ENCODE assay signal across 8 mouse cellular contexts in genomic region chr1:34866815-34867573, GRCm38 (mm10). TPM values are rescaled to one million over a fixed set of nuclear protein-coding genes. Genes with fewer than 3 reads are reported as not detected.
A peak's percentile ranks its signal among the peaks of the same experiment; 100 is the strongest.
DNase-seq lines count a peak whose midpoint lies in the region; ATAC-seq and TF ChIP-seq lines count a peak whose summit lies in the region.

No protein-coding gene starts in this region.

- H3K9me3 ChIP-seq in limb, embryonic 14.5 days (ENCODE audit: control insufficient read depth, low read length): no peaks in the 10 kb centered on the region
- H3K9me3 ChIP-seq in midbrain, postnatal 0 days (ENCODE audit: low read length): no peaks in the 10 kb centered on the region

- H3K9ac ChIP-seq in limb, embryonic 14.5 days (ENCODE audit: low read depth, low read length, severe bottlenecking): no peak overlapping the region
- H3K9ac ChIP-seq in midbrain, postnatal 0 days (replicated peaks; ENCODE audit: low read length, poor library complexity, severe bottlenecking): no peak overlapping the region

- intact Hi-C loops in gastrocnemius, postnatal 14 days (cut with DNase I; ENCODE audit: low total_unique reads): no loop called here

- no peak for TF ChIP-seq POLR2A in limb, embryonic 14.5 days (IDR thresholded peaks at IDR 0.05; ENCODE audit: borderline replicate concordance, extremely low read depth, insufficient read depth, insufficient read length)

- no peaks in the 10 kb centered on the region for H3K27me3 ChIP-seq in limb, embryonic 14.5 days (ENCODE audit: control insufficient read depth, insufficient read depth, low read length)
- H3K27me3 ChIP-seq in midbrain, postnatal 0 days (ENCODE audit: insufficient read depth, low read length): no peaks in the 10 kb centered on the region

- H3K36me3 ChIP-seq in limb, embryonic 14.5 days (ENCODE audit: control insufficient read depth, insufficient read depth, low read length): peaks cover 8% of the 10 kb centered on the region
- H3K36me3 ChIP-seq in midbrain, postnatal 0 days (ENCODE audit: insufficient read depth, low read length): peaks cover 68% of the 10 kb centered on the region

- no peak overlapping the region for H3K27ac ChIP-seq in limb, embryonic 14.5 days (replicated peaks; ENCODE audit: low read depth, low read length)
- no peak overlapping the region for H3K27ac ChIP-seq in midbrain, postnatal 0 days (ENCODE audit: low read depth, low read length)

- DNase-seq in 3T3-L1 (ENCODE audit: low read depth, low spot score): peak; percentile 95
- DNase-seq in adrenal gland, adult 18-20 months (ENCODE audit: low spot score in 2 of 2): peak; percentile 87 to 90
- DNase-seq in embryo, embryonic 10.5 days (ENCODE audit: low spot score): peak; percentile 93
- DNase-seq in gastrocnemius, postnatal 14 days: peak; percentile 85
- peak; percentile 97 for DNase-seq in kidney, adult 9 months
- DNase-seq in limb, embryonic 14.5 days (ENCODE audit: low spot score): peak; percentile 83
- peak; percentile 93 for DNase-seq in midbrain, postnatal 0 days (ENCODE audit: low spot score)
- peak; percentile 83 to 91 for DNase-seq in spleen, postnatal 14 days (ENCODE audit: low spot score in 2 of 2)

- ATAC-seq in limb, embryonic 14.5 days (ENCODE audit: low FRiP score, low read depth): no peak
- ATAC-seq in midbrain, postnatal 0 days (ENCODE audit: low FRiP score): peak; percentile 79

- no peak overlapping the region for H3K4me3 ChIP-seq in limb, embryonic 14.5 days (replicated peaks; ENCODE audit: low read length)
- H3K4me3 ChIP-seq in midbrain, postnatal 0 days (ENCODE audit: low read depth, low read length): no peak overlapping the region

- TF ChIP-seq CTCF in midbrain, postnatal 0 days (IDR thresholded peaks at IDR 0.05): peak; percentile 96

- H3K4me1 ChIP-seq in limb, embryonic 14.5 days (ENCODE audit: control insufficient read depth, insufficient read depth, low read length): no peaks in the 10 kb centered on the region
- no peaks in the 10 kb centered on the region for H3K4me1 ChIP-seq in midbrain, postnatal 0 days (ENCODE audit: insufficient read depth, low read length)

- no peak overlapping the region for H3K4me2 ChIP-seq in limb, embryonic 14.5 days (replicated peaks; ENCODE audit: low read depth, low read length, severe bottlenecking)
- H3K4me2 ChIP-seq in midbrain, postnatal 0 days (ENCODE audit: low read depth, low read length, poor library complexity, severe bottlenecking): no peak overlapping the region

- 54% methylated on average over 10 of the region's 10 CpGs for WGBS in limb, embryonic 14.5 days
- 58% methylated on average over 10 of the region's 10 CpGs for WGBS in midbrain, postnatal 0 days

RNA-seq across cellular contexts. Expression of gene Plekhb2, which starts 17.2 kb away (rescaled TPM):
- 100 to 1,000 TPM; 162 to 200 TPM for total RNA-seq in adrenal gland, adult 18-20 months (2021)
- total RNA-seq in gastrocnemius, postnatal 14 days (2021): 10 to 100 TPM; 21.8 to 23.8 TPM
- 9.5 and 10.1 TPM in 2 replicates for polyA plus RNA-seq in limb, embryonic 14.5 days (2012; rRNA removed)
- 14.5 and 15.6 TPM in 2 replicates for polyA plus RNA-seq in limb, embryonic 14.5 days (2014; fragmentation: Nextera tagmentation; extraction: Ambion mirVana)
- total RNA-seq in midbrain, postnatal 0 days (2014; rRNA removed): 83.3 and 97.3 TPM in 2 replicates
- polyA plus RNA-seq in midbrain, postnatal 0 days (2015; fragmentation: Nextera tagmentation; extraction: Ambion mirVana): 85.1 and 93.1 TPM in 2 replicates

RNA-seq across cellular contexts. Expression of gene Fam168b, which starts 24.1 kb away (rescaled TPM):
- 100 to 1,000 TPM; 122 to 152 TPM for total RNA-seq in adrenal gland, adult 18-20 months (2021)
- 10 to 100 TPM; 35.2 to 39.5 TPM for total RNA-seq in gastrocnemius, postnatal 14 days (2021)
- polyA plus RNA-seq in limb, embryonic 14.5 days (2012; rRNA removed): 210 and 382 TPM in 2 replicates
- 76.7 and 90.0 TPM in 2 replicates for polyA plus RNA-seq in limb, embryonic 14.5 days (2014; fragmentation: Nextera tagmentation; extraction: Ambion mirVana)
- 319 and 542 TPM in 2 replicates for total RNA-seq in midbrain, postnatal 0 days (2014; rRNA removed)
- 94.3 and 95.9 TPM in 2 replicates for polyA plus RNA-seq in midbrain, postnatal 0 days (2015; fragmentation: Nextera tagmentation; extraction: Ambion mirVana)
